Mouse (Mus musculus) G1E (cell line): ENCODE data around the gene Sv2a.

ENCODE experiments used
- CTCF ChIP-seq: IDR thresholded peaks from 2 replicates; pipeline ENCODE4 v1.5.1; 2012; ENCODE audit warnings: low read depth, low read length, inconsistent platforms, mixed read lengths
- GATA1 ChIP-seq: IDR thresholded peaks from 2 replicates; pipeline ENCODE4 v1.6.1; 2012; ENCODE audit warnings: borderline replicate concordance, low read length, inconsistent platforms, mixed read lengths
- TAL1 ChIP-seq: conservative IDR thresholded peaks from 2 replicates; pipeline ENCODE4 v1.6.1; 2012; ENCODE audit warnings: low read depth, low read length, inconsistent platforms, mixed read lengths

DNA sequence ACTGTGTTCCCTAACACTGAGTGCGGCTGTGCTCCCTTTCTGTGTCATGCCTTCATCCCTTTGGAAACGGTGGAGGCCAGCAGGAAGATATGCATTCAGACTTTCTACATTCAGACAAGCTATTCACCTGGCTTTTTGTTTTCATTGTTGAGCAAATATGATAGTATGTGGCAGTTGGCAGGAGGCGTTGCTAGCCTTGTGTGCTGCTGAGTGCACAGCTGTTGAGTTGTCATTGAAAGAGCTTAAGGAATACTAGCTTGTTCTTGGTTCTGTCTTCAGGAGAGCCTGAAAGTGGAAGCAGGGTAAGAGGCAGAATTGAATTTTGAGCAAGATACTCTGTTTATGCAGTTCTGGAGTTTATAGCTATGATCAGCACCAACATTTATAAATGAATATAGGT lies 48.5 kb upstream of the Sv2a start:
- no peak for TF ChIP-seq CTCF
- TF ChIP-seq GATA1 = no peak
- no peak for TF ChIP-seq TAL1
